Mouse (Mus musculus) adipose tissue, adult 10 weeks (tissue): ENCODE measurements around the gene March8. TPM values are rescaled to one million over a fixed set of nuclear protein-coding genes. Genes with fewer than 3 reads are reported as not detected.

Experiments
- polyA plus RNA-seq: library from polyadenylated mRNA; stranded (reverse); fragments of 350-450 nt; fragmentation: Illumina TruSeq; extraction: RNeasy Lipid Tissue Mini Kit (QIAGEN cat#74804); gene quantifications from one replicate; pipeline ENCODE4 v1.2.3, GENCODE M21; 2014; ENCODE audit warnings: low read depth, low replicate concordance

Gene March8
- 95.9 TPM for polyA plus RNA-seq

GRCm38 (mm10) chr6:116337835-116338501 lies at the start of gene March8:
Gene March8 (plus strand): TSS chr6:116338024.

Other genes starting within 250 kb of the March8 start
- 19.0 TPM for gene Tmcc1, start 144.5 kb upstream of the March8 start, polyA plus RNA-seq
- 49.0 TPM for gene Washc2, start 130.0 kb upstream of the March8 start, polyA plus RNA-seq
- 8.2 TPM for gene Zfand4, start 73.8 kb upstream of the March8 start, polyA plus RNA-seq
- 14.9 TPM for gene Alox5, start 123.2 kb downstream of the March8 start, polyA plus RNA-seq
- not detected for gene Olfr211, start 151.1 kb downstream of the March8 start, polyA plus RNA-seq
- gene Olfr212, start 168.5 kb downstream of the March8 start, polyA plus RNA-seq = not detected
- not detected for gene Olfr213, start 200.4 kb downstream of the March8 start, polyA plus RNA-seq
- not detected for gene Gm5580, start 213.1 kb downstream of the March8 start, polyA plus RNA-seq
- not detected for gene Olfr214, start 216.2 kb downstream of the March8 start, polyA plus RNA-seq
- gene Olfr215, start 246.2 kb downstream of the March8 start, polyA plus RNA-seq = not detected